ENCODE assay signal across 19 mouse cellular contexts in the genomic region with DNA sequence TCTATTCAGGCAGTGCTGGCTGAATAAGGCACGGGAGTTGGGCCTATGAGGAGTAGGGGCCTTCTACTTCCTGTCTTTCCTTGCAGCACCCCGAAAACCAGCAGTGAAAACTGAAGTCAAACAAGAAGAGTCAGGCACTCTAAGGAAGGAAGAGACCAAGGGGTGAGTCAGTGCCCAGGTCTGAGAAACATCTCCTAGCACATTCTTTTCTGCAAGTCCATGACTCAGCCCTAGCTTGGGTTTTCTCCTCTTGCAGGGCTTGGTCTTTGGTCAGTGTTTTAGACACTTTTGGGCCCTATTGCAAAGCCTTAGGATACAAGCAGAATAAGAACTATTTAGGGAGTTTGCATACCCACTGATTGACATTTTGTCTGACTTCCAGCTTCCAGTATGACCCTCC. TPM values are rescaled to one million over a fixed set of nuclear protein-coding genes. Genes with fewer than 3 reads are reported as not detected.
"Had no signal": no experiment of that assay in that cellular context is flagged by ENCODE, and none has a peak within 500 bp of the region (broad histone marks: within the 10 kb centered on the region; RNA-seq: fewer than 3 reads in every experiment).

No protein-coding gene starts in this region.

- H3K4me3 ChIP-seq: lung, embryonic 15.5 days; megakaryocyte, embryonic 14.5 days; midbrain, embryonic 13.5 days; midbrain, embryonic 15.5 days; neural tube, embryonic 12.5 days had no signal

- H3K27me3 ChIP-seq: lung, embryonic 15.5 days; midbrain, embryonic 13.5 days; midbrain, embryonic 15.5 days; neural tube, embryonic 12.5 days had no signal

- DNase-seq: liver, postnatal 0 days; lung, adult 2 months; lung, postnatal 14 days; lung, postnatal 36 days; right cerebral cortex, postnatal 14 days; right cerebral cortex, postnatal 4 days; spleen, adult 18-20 months; thymus, adult 18-20 months; thymus, postnatal 25 days; thymus, postnatal 4 days had no signal

- H3K4me1 ChIP-seq: lung, embryonic 15.5 days; midbrain, embryonic 13.5 days; midbrain, embryonic 15.5 days; neural tube, embryonic 12.5 days had no signal

- H3K27ac ChIP-seq: lung, embryonic 15.5 days; macrophage; midbrain, embryonic 13.5 days; midbrain, embryonic 15.5 days; neural tube, embryonic 12.5 days had no signal

- H3K4me2 ChIP-seq: lung, embryonic 15.5 days; midbrain, embryonic 11.5 days; midbrain, embryonic 13.5 days; midbrain, embryonic 15.5 days; neural tube, embryonic 12.5 days had no signal

- H3K9ac ChIP-seq: liver, postnatal 0 days; lung, embryonic 15.5 days; midbrain, embryonic 13.5 days; midbrain, embryonic 15.5 days; neural tube, embryonic 12.5 days had no signal

- H3K9me3 ChIP-seq: lung, embryonic 15.5 days; megakaryocyte, embryonic 14.5 days; midbrain, embryonic 13.5 days; midbrain, embryonic 15.5 days; neural tube, embryonic 12.5 days had no signal

- ATAC-seq: liver, postnatal 0 days; lung, postnatal 0 days; midbrain, embryonic 13.5 days; midbrain, embryonic 15.5 days had no signal

RNA-seq across cellular contexts. Expression of gene Pla2g4c, which starts 33.1 kb away (rescaled TPM):
- total RNA-seq: monocyte, adult 5-6 weeks had no signal
- polyA plus RNA-seq: macrophage had no signal
